Mouse (Mus musculus) left cerebral cortex, adult 18-20 months (tissue): ENCODE measurements around the gene Pik3r6. TPM values are rescaled to one million over a fixed set of nuclear protein-coding genes. Genes with fewer than 3 reads are reported as not detected.

ENCODE experiments used
- DNase-seq, 2 experiments: peaks; one replicate each; pipeline ENCODE4 v3.0.0; 2021 to 2022; ENCODE audit warnings: low spot score in 2 of 2, mixed read lengths in 1 of 2
- total RNA-seq, 2 experiments: library from RNA; stranded (reverse); gene quantifications; 2 replicates each; pipeline ENCODE4 v1.2.3; 2021

The Pik3r6 gene
- total RNA-seq, 2 experiments from 2014 or later, result 3.5 to 4.0 TPM

- DNase-seq, result no peak
Measured at GRCm38 (mm10) chr11:68486093-68486492, 16.7 kb upstream of the Pik3r6 start.

GRCm38 (mm10) chr11:68487720-68488119 is 15.1 kb upstream of the Pik3r6 start:
- DNase-seq, result no peak

- no peak for DNase-seq
Measured at GRCm38 (mm10) chr11:68488256-68488824, 14.5 kb upstream of the Pik3r6 start.

GRCm38 (mm10) chr11:68489236-68489635 is 13.6 kb upstream of the Pik3r6 start:
- DNase-seq, result no peak

GRCm38 (mm10) chr11:68492592-68492991 is 10.2 kb upstream of the Pik3r6 start:
- DNase-seq, result no peak

GRCm38 (mm10) chr11:68493760-68494159 is 9.1 kb upstream of the Pik3r6 start:
- no peak for DNase-seq

- DNase-seq, result no peak
Measured at GRCm38 (mm10) chr11:68497081-68497480, 5.7 kb upstream of the Pik3r6 start.

GRCm38 (mm10) chr11:68498517-68498916 is 4.3 kb upstream of the Pik3r6 start:
- no peak for DNase-seq

- no peak for DNase-seq
Measured at GRCm38 (mm10) chr11:68498999-68499699, 3.7 kb upstream of the Pik3r6 start.

- DNase-seq, result no peak
Measured at GRCm38 (mm10) chr11:68500949-68501350, 1.9 kb upstream of the Pik3r6 start.

GRCm38 (mm10) chr11:68502408-68502807 is 411 bp upstream of the Pik3r6 start:
- DNase-seq, result no peak

- DNase-seq, result no peak
Measured at GRCm38 (mm10) chr11:68504913-68505312, 2.1 kb downstream of the Pik3r6 start.

GRCm38 (mm10) chr11:68507246-68507645 is 4.4 kb downstream of the Pik3r6 start:
- no peak for DNase-seq

- DNase-seq, result no peak
Measured at GRCm38 (mm10) chr11:68508619-68509018, 5.8 kb downstream of the Pik3r6 start.

- no peak for DNase-seq
Measured at GRCm38 (mm10) chr11:68509194-68509593, 6.4 kb downstream of the Pik3r6 start.

- no peak for DNase-seq
Measured at GRCm38 (mm10) chr11:68513969-68514368, 11.2 kb downstream of the Pik3r6 start.

GRCm38 (mm10) chr11:68519362-68519761 is 16.5 kb downstream of the Pik3r6 start:
- no peak for DNase-seq

GRCm38 (mm10) chr11:68519815-68520214 is 17.0 kb downstream of the Pik3r6 start:
- DNase-seq, result no peak

- DNase-seq, result no peak
Measured at GRCm38 (mm10) chr11:68520439-68520838, 17.6 kb downstream of the Pik3r6 start.

- no peak for DNase-seq
Measured at GRCm38 (mm10) chr11:68521352-68521751, 18.5 kb downstream of the Pik3r6 start.

- peak in 1 of 2 experiments; percentile 30 for DNase-seq
Measured at GRCm38 (mm10) chr11:68526441-68526840, 23.6 kb downstream of the Pik3r6 start.

GRCm38 (mm10) chr11:68531066-68531806 is 28.4 kb downstream of the Pik3r6 start:
- peak; percentile 69 for DNase-seq
